Mouse (Mus musculus): ENCODE measurements around the gene Rnf150.

Rnf150 gene

GRCm38 (mm10) chr8:82863041-82863744, at the start of gene Rnf150:
Gene Rnf150, plus strand, starts transcription at chr8:82863356.
- DNase-seq, result peak; percentile 88

- DNase-seq, result no peak
Measured at GRCm38 (mm10) chr8:82826135-82827046, 36.8 kb upstream of the Rnf150 start.

- DNase-seq, result no peak
Measured at GRCm38 (mm10) chr8:82840415-82840814, 22.7 kb upstream of the Rnf150 start.

GRCm38 (mm10) chr8:82840963-82841362, 22.2 kb upstream of the Rnf150 start:
- no peak for DNase-seq

GRCm38 (mm10) chr8:82841520-82842142, 21.5 kb upstream of the Rnf150 start:
- peak; percentile 17 for DNase-seq

GRCm38 (mm10) chr8:82843697-82844096, 19.5 kb upstream of the Rnf150 start:
- peak; percentile 19 for DNase-seq

GRCm38 (mm10) chr8:82844413-82844812, 18.7 kb upstream of the Rnf150 start:
- no peak for DNase-seq

- no peak for DNase-seq
Measured at GRCm38 (mm10) chr8:82846098-82846497, 17.1 kb upstream of the Rnf150 start.

- DNase-seq, result no peak
Measured at GRCm38 (mm10) chr8:82846730-82847129, 16.4 kb upstream of the Rnf150 start.

- DNase-seq, result no peak
Measured at GRCm38 (mm10) chr8:82858541-82859342, 4.4 kb upstream of the Rnf150 start.

- no peak for DNase-seq
Measured at GRCm38 (mm10) chr8:82859343-82859620, 3.9 kb upstream of the Rnf150 start.

GRCm38 (mm10) chr8:82863745-82864520, 777 bp downstream of the Rnf150 start:
- peak; percentile 23 for DNase-seq

- DNase-seq, result peak; percentile 34
Measured at GRCm38 (mm10) chr8:82864521-82864818, 1.3 kb downstream of the Rnf150 start.

- DNase-seq, result no peak
Measured at GRCm38 (mm10) chr8:82865239-82865638, 2.1 kb downstream of the Rnf150 start.

- DNase-seq, result no peak
Measured at GRCm38 (mm10) chr8:82866251-82866650, 3.1 kb downstream of the Rnf150 start.

- DNase-seq, result no peak
Measured at GRCm38 (mm10) chr8:82870840-82871490, 7.8 kb downstream of the Rnf150 start.

GRCm38 (mm10) chr8:82871986-82872385, 8.8 kb downstream of the Rnf150 start:
- DNase-seq, result no peak

GRCm38 (mm10) chr8:82874102-82874501, 10.9 kb downstream of the Rnf150 start:
- no peak for DNase-seq

GRCm38 (mm10) chr8:82875135-82875534, 12.0 kb downstream of the Rnf150 start:
- no peak for DNase-seq

GRCm38 (mm10) chr8:82884480-82884879, 21.3 kb downstream of the Rnf150 start:
- no peak for DNase-seq

- no peak for DNase-seq
Measured at GRCm38 (mm10) chr8:82887234-82887633, 24.1 kb downstream of the Rnf150 start.

All from lung, postnatal 36 days (tissue).